In the genomic region with DNA sequence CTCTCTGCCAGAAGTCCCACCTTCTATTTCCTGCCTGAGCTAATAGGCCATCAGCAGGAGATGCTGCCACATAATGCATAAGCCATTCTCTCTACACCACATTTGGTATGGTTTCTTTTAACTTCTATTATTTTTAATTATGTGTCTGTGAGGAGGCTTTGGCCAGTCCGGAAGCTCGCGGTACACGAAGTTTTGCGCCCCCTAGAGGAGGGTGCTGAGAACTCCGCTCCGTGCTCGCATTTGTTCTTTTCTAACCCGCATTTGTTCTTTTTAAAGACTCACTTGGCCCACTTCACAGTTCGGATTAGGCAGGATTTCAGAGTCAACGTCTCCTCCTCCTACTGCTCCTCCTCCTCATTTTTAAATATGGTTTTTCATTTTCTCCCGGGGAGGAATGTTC, we compare ENCODE assay signal across 9 mouse cellular contexts. TPM values are rescaled to one million over a fixed set of nuclear protein-coding genes. Genes with fewer than 3 reads are reported as not detected.
DNase-seq lines count a peak whose midpoint lies in the region; ATAC-seq lines count a peak whose summit lies in the region.
"Had no signal": no experiment of that assay in that cellular context is flagged by ENCODE, and none has a peak within 500 bp of the region (broad histone marks: within the 10 kb centered on the region; RNA-seq: fewer than 3 reads in every experiment).

No protein-coding gene starts in this region.

- peak; percentile 60 for DNase-seq in embryo, embryonic 10 days (ENCODE audit: low spot score)
- no peak for DNase-seq in embryo, embryonic 9.5 days (ENCODE audit: extremely low spot score)
- DNase-seq in NIH3T3 (ENCODE audit: low read depth), result peak; percentile 57
- DNase-seq in induced T-regulatory cell, adult 2 months (ENCODE audit: low read depth), result peak; percentile 24
- peak; percentile 50 for DNase-seq in limb, embryonic 10.5 days (ENCODE audit: low spot score)
- peak; percentile 71 for DNase-seq in midbrain, embryonic 14.5 days
- peak; percentile 42 for DNase-seq in thymus, postnatal 4 days

- H3K4me1 ChIP-seq in forebrain, embryonic 12.5 days, result peaks cover 18% of the 10 kb centered on the region; the same call in 1 of the 2 replicates
- H3K4me1 ChIP-seq in limb, embryonic 10.5 days, result peaks cover 24% of the 10 kb centered on the region
- peaks cover 11% of the 10 kb centered on the region for H3K4me1 ChIP-seq in midbrain, embryonic 14.5 days (ENCODE audit: control insufficient read depth, insufficient read depth, low read length)

- 18% methylated on average over 12 of the region's 12 CpGs for WGBS in forebrain, embryonic 12.5 days
- WGBS in limb, embryonic 10.5 days, result 44% methylated on average over 12 of the region's 12 CpGs
- WGBS in midbrain, embryonic 14.5 days, result 31% methylated on average over 12 of the region's 12 CpGs

- no peaks in the 10 kb centered on the region for H3K27me3 ChIP-seq in forebrain, embryonic 12.5 days
- no peaks in the 10 kb centered on the region for H3K27me3 ChIP-seq in limb, embryonic 10.5 days (ENCODE audit: low read depth, poor library complexity, severe bottlenecking)
- no peaks in the 10 kb centered on the region for H3K27me3 ChIP-seq in midbrain, embryonic 14.5 days (ENCODE audit: control insufficient read depth, insufficient read depth, low read length)

- H3K36me3 ChIP-seq in forebrain, embryonic 12.5 days (replicated peaks), result no peaks in the 10 kb centered on the region
- H3K36me3 ChIP-seq in limb, embryonic 10.5 days, result no peaks in the 10 kb centered on the region
- H3K36me3 ChIP-seq in midbrain, embryonic 14.5 days (ENCODE audit: control insufficient read depth, insufficient read depth, low read length), result no peaks in the 10 kb centered on the region
- H3K36me3 ChIP-seq: G1E had no signal

- H3K9ac ChIP-seq in forebrain, embryonic 12.5 days, result no peak overlapping the region
- H3K9ac ChIP-seq in midbrain, embryonic 14.5 days (replicated peaks; ENCODE audit: low read length), result no peak overlapping the region

- H3K4me2 ChIP-seq in forebrain, embryonic 12.5 days, result peak overlapping the region; percentile 42
- H3K4me2 ChIP-seq in midbrain, embryonic 14.5 days (ENCODE audit: low read length), result peak overlapping the region; percentile 37

- peak; percentile 57 for ATAC-seq in forebrain, embryonic 12.5 days (ENCODE audit: low FRiP score)
- peak; percentile 17; the same call in 1 of the 2 replicates for ATAC-seq in midbrain, embryonic 14.5 days (ENCODE audit: low FRiP score, low TSS enrichment)

- no peaks in the 10 kb centered on the region for H3K9me3 ChIP-seq in forebrain, embryonic 12.5 days
- H3K9me3 ChIP-seq in limb, embryonic 10.5 days (replicated peaks), result no peaks in the 10 kb centered on the region
- 0 out of 2 replicates have a peak, but pooled peaks cover 2% of the 10 kb centered on the region for H3K9me3 ChIP-seq in midbrain, embryonic 14.5 days (ENCODE audit: control insufficient read depth, low read length)

- H3K4me3 ChIP-seq in forebrain, embryonic 12.5 days (replicated peaks), result 0 out of 2 replicates have a peak overlapping the region, but pooled peaks have one; percentile 14
- H3K4me3 ChIP-seq in limb, embryonic 10.5 days, result no peak overlapping the region
- no peak overlapping the region for H3K4me3 ChIP-seq in midbrain, embryonic 14.5 days (replicated peaks; ENCODE audit: low read depth, low read length)

- no peak overlapping the region for H3K27ac ChIP-seq in forebrain, embryonic 12.5 days
- H3K27ac ChIP-seq in limb, embryonic 10.5 days, result peak overlapping the region; percentile 80; the same call in 1 of the 2 replicates
- H3K27ac ChIP-seq in midbrain, embryonic 14.5 days (replicated peaks; ENCODE audit: low read depth, low read length), result no peak overlapping the region

RNA-seq across cellular contexts. Expression of gene Atp23, which starts 56.5 kb away (rescaled TPM):
- polyA plus RNA-seq in forebrain, embryonic 12.5 days (2016; fragmentation: Nextera tagmentation; extraction: Ambion mirVana), result 14.2 and 14.5 TPM in 2 replicates
- 19.3 and 23.6 TPM in 2 replicates for polyA plus RNA-seq in limb, embryonic 10.5 days (2016; fragmentation: Nextera tagmentation; extraction: Ambion mirVana)
- 13.6 and 14.1 TPM in 2 replicates for polyA plus RNA-seq in midbrain, embryonic 14.5 days (2014; fragmentation: Nextera tagmentation; extraction: Ambion mirVana)
